Mouse (Mus musculus) megakaryocyte, embryonic 14.5 days (primary cell): ENCODE results near the gene Gm2a. TPM values are rescaled to one million over a fixed set of nuclear protein-coding genes. Genes with fewer than 3 reads are reported as not detected.
A peak's percentile ranks its signal among the peaks of the same experiment; 100 is the strongest.
"Not testable (repeated sequence)": the region's sequence is repeated elsewhere in the genome, so short reads cannot be mapped to it uniquely, and the experiment has no call there.

ENCODE experiments used
- H3K27me3 ChIP-seq: replicated peaks from 2 replicates; pipeline ENCODE3; 2012; ENCODE audit warnings: inconsistent platforms
- H3K36me3 ChIP-seq: replicated peaks from 2 replicates; pipeline ENCODE3; 2012; ENCODE audit warnings: low read length, inconsistent platforms, mixed read lengths
- H3K4me1 ChIP-seq: 2 replicates; pipeline ENCODE4 v1.6.1; 2012; ENCODE audit warnings: inconsistent platforms
- H3K4me3 ChIP-seq: replicated peaks from 2 replicates; pipeline ENCODE3; 2012; ENCODE audit warnings: moderate library complexity, mild to moderate bottlenecking, inconsistent platforms
- H3K9me3 ChIP-seq: 2 replicates; pipeline ENCODE4 v1.6.1; 2012; ENCODE audit warnings: inconsistent platforms
- FLI1 ChIP-seq: IDR thresholded peaks from 2 replicates; pipeline ENCODE4 v1.6.1; 2012; ENCODE audit warnings: low read length, inconsistent platforms, mixed read lengths
- GATA1 ChIP-seq: IDR thresholded peaks from 3 replicates; pipeline ENCODE4 v1.6.1; 2012; ENCODE audit warnings: mixed read lengths, low read length, inconsistent platforms, borderline replicate concordance
- polyA plus RNA-seq: library from polyadenylated mRNA; stranded (reverse); fragments of >175 nt; gene quantifications from 2 replicates; pipeline ENCODE4 v1.2.3, GENCODE M21; 2012; ENCODE audit warnings: low replicate concordance; ENCODE audit not compliant: insufficient read depth

Gene Gm2a
- polyA plus RNA-seq, 1 experiment: 7.5 TPM

- no peak for TF ChIP-seq FLI1
- no peak for TF ChIP-seq GATA1
- Histone ChIP-seq H3K4me3 (no peak overlapping the region), H3K36me3 (no peaks in the 10 kb centered on the region), H3K9me3 (no peaks in the 10 kb centered on the region), H3K27me3 (peaks cover 43% of the 10 kb centered on the region), H3K4me1 (peaks cover 11% of the 10 kb centered on the region)
Measured at GRCm38 (mm10) chr11:55093096-55093495, 4.8 kb upstream of the Gm2a start.

GRCm38 (mm10) chr11:55096296-55096695, 1.6 kb upstream of the Gm2a start:
- Histone ChIP-seq H3K27me3 (peaks cover 52% of the 10 kb centered on the region), H3K4me1 (peaks cover 15% of the 10 kb centered on the region)
- not testable (repeated sequence) for H3K4me3 ChIP-seq, H3K36me3 ChIP-seq, H3K9me3 ChIP-seq

GRCm38 (mm10) chr11:55096731-55097462, 1.0 kb upstream of the Gm2a start:
- peak overlapping the region; percentile 94 for H3K4me3 ChIP-seq
- TF ChIP-seq GATA1: no peak
- H3K9me3 ChIP-seq: no peaks in the 10 kb centered on the region
- H3K27me3 ChIP-seq: peaks cover 58% of the 10 kb centered on the region
- H3K4me1 ChIP-seq: peaks cover 15% of the 10 kb centered on the region
- H3K36me3 ChIP-seq: no peaks in the 10 kb centered on the region

GRCm38 (mm10) chr11:55098189-55098915, 437 bp downstream of the Gm2a start:
- no peaks in the 10 kb centered on the region for H3K9me3 ChIP-seq
- peaks cover 65% of the 10 kb centered on the region for H3K27me3 ChIP-seq
- no peaks in the 10 kb centered on the region for H3K36me3 ChIP-seq
- H3K4me3 ChIP-seq: peak overlapping the region; percentile 94
- TF ChIP-seq GATA1 (no peak), FLI1 (no peak)
- peaks cover 15% of the 10 kb centered on the region for H3K4me1 ChIP-seq

- peaks cover 15% of the 10 kb centered on the region for H3K4me1 ChIP-seq
- H3K36me3 ChIP-seq: no peaks in the 10 kb centered on the region
- H3K27me3 ChIP-seq: peaks cover 61% of the 10 kb centered on the region
- TF ChIP-seq GATA1: no peak
- H3K9me3 ChIP-seq: no peaks in the 10 kb centered on the region
- H3K4me3 ChIP-seq: peak overlapping the region; percentile 31
Measured at GRCm38 (mm10) chr11:55099019-55099771, 1.3 kb downstream of the Gm2a start.

- H3K27me3 ChIP-seq: peaks cover 57% of the 10 kb centered on the region
- no peak overlapping the region for H3K4me3 ChIP-seq
- TF ChIP-seq GATA1: no peak
- no peak for TF ChIP-seq FLI1
- no peaks in the 10 kb centered on the region for H3K9me3 ChIP-seq
- peaks cover 15% of the 10 kb centered on the region for H3K4me1 ChIP-seq
- H3K36me3 ChIP-seq: no peaks in the 10 kb centered on the region
Measured at GRCm38 (mm10) chr11:55099868-55100267, 2.0 kb downstream of the Gm2a start.

GRCm38 (mm10) chr11:55102015-55102414, 4.1 kb downstream of the Gm2a start:
- Histone ChIP-seq H3K27me3 (peaks cover 70% of the 10 kb centered on the region), H3K9me3 (no peaks in the 10 kb centered on the region), H3K4me1 (peaks cover 15% of the 10 kb centered on the region), H3K36me3 (no peaks in the 10 kb centered on the region), H3K4me3 (no peak overlapping the region)
- TF ChIP-seq GATA1: no peak

- Histone ChIP-seq H3K9me3 (no peaks in the 10 kb centered on the region), H3K27me3 (peaks cover 73% of the 10 kb centered on the region), H3K36me3 (no peaks in the 10 kb centered on the region), H3K4me3 (no peak overlapping the region), H3K4me1 (peaks cover 2% of the 10 kb centered on the region)
- TF ChIP-seq GATA1 (no peak), FLI1 (no peak)
Measured at GRCm38 (mm10) chr11:55103229-55103628, 5.3 kb downstream of the Gm2a start.

GRCm38 (mm10) chr11:55105389-55105788, 7.5 kb downstream of the Gm2a start:
- no peaks in the 10 kb centered on the region for H3K9me3 ChIP-seq
- TF ChIP-seq FLI1 (no peak), GATA1 (no peak)
- H3K27me3 ChIP-seq: peaks cover 67% of the 10 kb centered on the region
- H3K36me3 ChIP-seq: peaks cover 5% of the 10 kb centered on the region
- H3K4me3 ChIP-seq: peak overlapping the region; percentile 14
- H3K4me1 ChIP-seq: no peaks in the 10 kb centered on the region

- Histone ChIP-seq H3K9me3 (no peaks in the 10 kb centered on the region), H3K36me3 (peaks cover 5% of the 10 kb centered on the region)
Measured at GRCm38 (mm10) chr11:55106636-55107035, 8.7 kb downstream of the Gm2a start.

More at GRCm38 (mm10) chr11:55106636-55107035, 8.7 kb downstream of the Gm2a start:
- Histone ChIP-seq H3K4me3 (no peak overlapping the region), H3K4me1 (no peaks in the 10 kb centered on the region), H3K27me3 (peaks cover 54% of the 10 kb centered on the region)
- no peak for TF ChIP-seq FLI1
- no peak for TF ChIP-seq GATA1
